Mouse (Mus musculus) embryo, embryonic 10 days (tissue): Measurements from ENCODE around the gene Gpr26.

Experiments
- DNase-seq: peaks from one replicate; pipeline ENCODE4 v3.0.0-alpha.2; 2015; ENCODE audit warnings: low spot score

Gpr26 gene

DNA sequence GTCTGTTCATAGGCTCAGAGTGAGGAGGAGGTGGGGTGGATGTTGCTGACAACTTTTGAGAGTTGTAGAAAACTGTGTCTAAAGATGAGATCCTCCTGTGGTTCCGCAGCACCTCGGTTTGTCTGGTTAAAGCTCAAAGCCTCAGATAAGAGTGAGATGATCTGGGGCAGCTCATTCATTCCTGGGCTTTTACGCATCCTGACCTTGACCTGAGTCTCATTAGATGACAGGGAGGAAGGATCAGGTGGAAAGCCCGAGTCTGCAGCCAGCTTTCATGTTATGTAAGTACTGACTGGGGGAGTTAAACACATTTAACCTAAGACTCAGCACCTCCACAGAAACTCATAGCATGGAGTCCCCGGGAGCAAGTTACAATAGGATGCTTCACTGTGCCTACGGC, 60.4 kb downstream of the Gpr26 start:
- DNase-seq, result no peak

DNA sequence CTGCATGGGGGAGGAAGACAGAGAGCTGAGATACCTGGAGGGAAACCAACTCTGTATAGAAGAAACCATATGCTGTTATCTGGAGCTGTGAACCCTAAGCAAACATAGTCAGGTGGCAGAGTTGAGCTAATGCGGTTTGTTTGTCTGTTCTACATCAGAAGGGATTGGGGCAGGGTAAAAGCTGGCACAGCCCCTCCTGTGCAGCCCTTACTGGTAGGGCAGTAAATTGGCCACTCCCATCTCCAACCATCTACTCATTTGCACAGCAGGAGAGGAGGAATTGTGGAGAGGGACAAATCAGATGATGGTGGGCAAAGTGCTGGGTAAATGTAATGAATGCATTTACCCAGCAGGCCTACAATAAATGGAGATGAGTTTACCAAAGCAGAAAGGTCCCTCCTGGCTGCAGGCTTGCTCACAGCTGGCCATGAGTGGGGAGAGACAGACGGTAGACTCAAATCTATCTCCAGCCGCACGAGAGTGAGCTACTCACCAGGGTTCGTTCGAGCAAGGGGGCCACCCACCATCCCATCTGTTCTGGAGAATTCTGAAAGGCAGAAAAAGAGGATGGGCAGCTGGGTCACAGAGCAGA, 65.8 kb downstream of the Gpr26 start:
- DNase-seq, result no peak
